Mouse (Mus musculus): ENCODE data around the gene Myo1e.

DNA sequence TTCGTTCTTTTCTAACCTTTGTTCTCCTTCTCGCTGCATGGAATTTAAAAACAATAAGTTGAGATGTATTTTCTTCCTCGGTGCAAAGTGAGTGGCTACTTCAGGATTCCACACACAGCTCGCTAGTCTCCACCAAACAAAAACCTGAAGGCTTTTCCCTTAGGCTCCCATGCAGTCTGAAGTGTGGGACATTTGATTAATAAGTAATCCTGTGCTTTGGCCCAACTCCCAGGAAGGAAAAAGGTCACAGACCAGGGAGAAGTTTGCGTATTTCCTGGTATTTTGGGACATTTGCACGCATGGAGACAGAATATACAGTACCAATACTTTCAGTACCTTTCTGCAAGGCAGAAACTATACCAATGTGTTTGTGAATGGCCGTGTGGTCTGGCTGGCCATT is 64.0 kb downstream of the Myo1e start:
- TF ChIP-seq CTCF (IDR thresholded peaks at IDR 0.05; ENCODE audit: borderline replicate concordance, extremely low read depth, insufficient read depth, insufficient read length) (no peak), POLR2A (IDR thresholded peaks at IDR 0.05; ENCODE audit: borderline replicate concordance, extremely low read depth, insufficient read depth, insufficient read length, poor library complexity, severe bottlenecking) (no peak)
